In genomic region chr4:69781258-69781657, GRCm38 (mm10) we compare ENCODE assay signal across 13 mouse cellular contexts.
"Had no signal": no experiment of that assay in that cellular context is flagged by ENCODE, and none has a peak within 500 bp of the region (broad histone marks: within the 10 kb centered on the region; RNA-seq: fewer than 3 reads in every experiment).

No protein-coding gene starts in this region.

- H3K36me3 ChIP-seq: limb, embryonic 13.5 days; neural tube, embryonic 13.5 days had no signal

- H3K9me3 ChIP-seq: limb, embryonic 13.5 days; neural tube, embryonic 13.5 days had no signal

- H3K4me2 ChIP-seq: limb, embryonic 13.5 days; neural tube, embryonic 13.5 days had no signal

- H3K9ac ChIP-seq: limb, embryonic 13.5 days; liver, embryonic 14.5 days; neural tube, embryonic 13.5 days had no signal

- DNase-seq: kidney, postnatal 10 days; kidney, postnatal 4 days; left cerebral cortex, postnatal 4 days; lung, adult 18-20 months; retina, postnatal 1 day; right cerebral cortex, postnatal 4 days; spleen, adult 18-20 months; thymus, adult 18-20 months; thymus, postnatal 14 days had no signal

- H3K4me3 ChIP-seq: layer of hippocampus, adult 2 months; limb, embryonic 13.5 days; neural tube, embryonic 13.5 days had no signal

- H3K4me1 ChIP-seq: limb, embryonic 13.5 days had no signal

- H3K27ac ChIP-seq: layer of hippocampus, adult 2 months; limb, embryonic 13.5 days; liver, embryonic 14.5 days; neural tube, embryonic 13.5 days had no signal

- H3K27me3 ChIP-seq: limb, embryonic 13.5 days; neural tube, embryonic 13.5 days had no signal
